ENCODE assay signal across 21 mouse cellular contexts in genomic region chr4:69898831-69899230, GRCm38 (mm10).
"Had no signal": no experiment of that assay in that cellular context is flagged by ENCODE, and none has a peak within 500 bp of the region (broad histone marks: within the 10 kb centered on the region; RNA-seq: fewer than 3 reads in every experiment).

No protein-coding gene starts in this region.

- H3K9ac ChIP-seq: heart, embryonic 13.5 days; heart, embryonic 15.5 days; hindbrain, embryonic 13.5 days; hindbrain, embryonic 15.5 days; limb, embryonic 13.5 days; limb, embryonic 15.5 days; liver, embryonic 12.5 days; liver, embryonic 14.5 days had no signal

- H3K36me3 ChIP-seq: heart, embryonic 13.5 days; heart, embryonic 15.5 days; hindbrain, embryonic 13.5 days; hindbrain, embryonic 15.5 days; limb, embryonic 13.5 days; limb, embryonic 15.5 days; liver, embryonic 12.5 days had no signal

- DNase-seq: gastrocnemius, postnatal 14 days; gastrocnemius, postnatal 36 days; heart, adult 2 months; heart, postnatal 14 days; heart, postnatal 36 days; kidney, adult 11 months; kidney, postnatal 10 days; layer of hippocampus, adult 9-11 months; layer of hippocampus, postnatal 36 days; left cerebral cortex, postnatal 4 days had no signal

- H3K27ac ChIP-seq: heart, adult 2 months; heart, embryonic 13.5 days; heart, embryonic 15.5 days; hindbrain, embryonic 13.5 days; hindbrain, embryonic 15.5 days; hindbrain, postnatal 0 days; limb, embryonic 13.5 days; limb, embryonic 15.5 days; liver, embryonic 12.5 days; liver, embryonic 14.5 days had no signal

- H3K9me3 ChIP-seq: heart, embryonic 13.5 days; heart, embryonic 15.5 days; hindbrain, embryonic 13.5 days; hindbrain, embryonic 15.5 days; limb, embryonic 13.5 days; limb, embryonic 15.5 days; liver, embryonic 12.5 days had no signal

- H3K4me3 ChIP-seq: heart, adult 2 months; heart, embryonic 13.5 days; heart, embryonic 15.5 days; hindbrain, embryonic 13.5 days; hindbrain, embryonic 15.5 days; limb, embryonic 13.5 days; limb, embryonic 15.5 days; liver, embryonic 12.5 days had no signal

- ATAC-seq: hindbrain, postnatal 0 days; intestine, embryonic 16.5 days; liver, embryonic 12.5 days had no signal

- H3K27me3 ChIP-seq: heart, embryonic 13.5 days; heart, embryonic 15.5 days; hindbrain, embryonic 13.5 days; hindbrain, embryonic 15.5 days; limb, embryonic 13.5 days; limb, embryonic 15.5 days; liver, embryonic 12.5 days had no signal

- H3K4me1 ChIP-seq: heart, embryonic 13.5 days; heart, embryonic 15.5 days; hindbrain, embryonic 13.5 days; hindbrain, embryonic 15.5 days; limb, embryonic 13.5 days; limb, embryonic 15.5 days; liver, embryonic 12.5 days had no signal

- H3K4me2 ChIP-seq: heart, embryonic 11.5 days; heart, embryonic 13.5 days; heart, embryonic 15.5 days; hindbrain, embryonic 13.5 days; hindbrain, embryonic 15.5 days; limb, embryonic 13.5 days; limb, embryonic 15.5 days; liver, embryonic 12.5 days had no signal
